Mouse (Mus musculus): ENCODE results near the gene Flt1. TPM values are rescaled to one million over a fixed set of nuclear protein-coding genes. Genes with fewer than 3 reads are reported as not detected.

Flt1 gene
- polyA plus RNA-seq, 1 experiment from 2014 or later, result 19.4 TPM

GRCm38 (mm10) chr5:147748081-147748581, 22.3 kb upstream of the Flt1 start:
- Histone ChIP-seq H3K27ac (no peak overlapping the region), H3K4me2 (peak overlapping the region; percentile 50), H3K9ac (no peak overlapping the region), H3K36me3 (no peaks in the 10 kb centered on the region), H3K9me3 (replicated peaks) (no peaks in the 10 kb centered on the region), H3K4me3 (replicated peaks) (peak overlapping the region; percentile 15; the same call in 1 of the 2 replicates), H3K4me1 (peaks cover 35% of the 10 kb centered on the region), H3K27me3 (peaks cover 63% of the 10 kb centered on the region)
- 3% methylated on average over 15 of the region's 15 CpGs for WGBS
- no peak for ATAC-seq (replicated peaks; ENCODE audit: low FRiP score)

GRCm38 (mm10) chr5:147744900-147745653, 19.3 kb upstream of the Flt1 start:
- Histone ChIP-seq H3K27ac (no peak overlapping the region), H3K4me3 (replicated peaks) (no peak overlapping the region), H3K27me3 (peaks cover 40% of the 10 kb centered on the region), H3K9me3 (replicated peaks) (no peaks in the 10 kb centered on the region), H3K36me3 (no peaks in the 10 kb centered on the region), H3K4me2 (no peak overlapping the region), H3K4me1 (peaks cover 13% of the 10 kb centered on the region), H3K9ac (no peak overlapping the region)
- 89% methylated on average over 21 of the region's 21 CpGs for WGBS
- ATAC-seq (replicated peaks; ENCODE audit: low FRiP score), result no peak

GRCm38 (mm10) chr5:147742468-147743111, 16.8 kb upstream of the Flt1 start:
- Histone ChIP-seq H3K36me3 (no peaks in the 10 kb centered on the region), H3K4me3 (replicated peaks) (no peak overlapping the region), H3K9ac (no peak overlapping the region), H3K4me1 (no peaks in the 10 kb centered on the region), H3K9me3 (replicated peaks) (no peaks in the 10 kb centered on the region), H3K27ac (no peak overlapping the region), H3K4me2 (no peak overlapping the region), H3K27me3 (peaks cover 16% of the 10 kb centered on the region)
- 85% methylated on average over 9 of the region's 9 CpGs for WGBS
- ATAC-seq (replicated peaks; ENCODE audit: low FRiP score), result no peak

DNA sequence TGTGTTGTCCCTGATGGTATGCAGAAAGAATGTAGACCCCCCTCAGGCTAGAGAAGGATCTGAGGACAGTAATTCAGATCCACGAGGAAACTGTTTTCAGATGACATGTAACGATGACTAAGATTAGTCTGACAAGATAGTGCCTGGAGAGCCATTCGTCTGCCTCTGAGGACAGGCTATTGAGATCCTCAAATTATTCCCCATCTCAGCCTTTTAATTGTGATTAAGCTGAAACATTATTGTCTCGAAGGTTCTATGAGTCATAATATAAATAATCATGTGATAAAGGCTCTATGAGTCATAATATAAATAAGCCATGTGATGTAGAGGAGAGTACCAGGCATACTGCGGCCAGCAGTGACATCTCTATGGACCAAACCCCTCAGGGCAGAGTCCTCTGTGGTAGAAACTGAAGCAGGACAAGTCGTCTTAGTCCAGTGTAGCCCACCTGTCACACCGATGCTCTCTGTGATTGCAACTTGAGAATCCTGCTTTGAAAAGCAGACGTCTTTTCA, 11.0 kb upstream of the Flt1 start:
- no peaks in the 10 kb centered on the region for H3K36me3 ChIP-seq
- 0 out of 2 replicates have a peak, but pooled peaks cover 5% of the 10 kb centered on the region for H3K27me3 ChIP-seq
- H3K4me1 ChIP-seq, result no peaks in the 10 kb centered on the region
- H3K9me3 ChIP-seq (replicated peaks), result no peaks in the 10 kb centered on the region
- no peak for ATAC-seq (replicated peaks; ENCODE audit: low FRiP score)
- H3K4me3 ChIP-seq (replicated peaks), result no peak overlapping the region
- H3K4me2 ChIP-seq, result no peak overlapping the region
- H3K27ac ChIP-seq, result no peak overlapping the region
- 73% methylated on average over 8 of the region's 8 CpGs for WGBS
- no peak overlapping the region for H3K9ac ChIP-seq

GRCm38 (mm10) chr5:147733682-147734081, 7.9 kb upstream of the Flt1 start:
- Histone ChIP-seq H3K27ac (no peak overlapping the region), H3K4me3 (replicated peaks) (no peak overlapping the region), H3K4me2 (no peak overlapping the region), H3K9ac (no peak overlapping the region), H3K4me1 (no peaks in the 10 kb centered on the region), H3K36me3 (no peaks in the 10 kb centered on the region), H3K27me3 (peaks cover 36% of the 10 kb centered on the region), H3K9me3 (replicated peaks) (no peaks in the 10 kb centered on the region)
- WGBS, result 97% methylated on average over 1 of the region's 1 CpGs
- no peak for ATAC-seq (replicated peaks; ENCODE audit: low FRiP score)

- Histone ChIP-seq H3K4me2 (no peak overlapping the region), H3K4me3 (replicated peaks) (no peak overlapping the region), H3K4me1 (no peaks in the 10 kb centered on the region), H3K9ac (no peak overlapping the region), H3K36me3 (no peaks in the 10 kb centered on the region), H3K27ac (no peak overlapping the region), H3K27me3 (peaks cover 43% of the 10 kb centered on the region), H3K9me3 (replicated peaks) (no peaks in the 10 kb centered on the region)
- ATAC-seq (replicated peaks; ENCODE audit: low FRiP score), result no peak
- 81% methylated on average over 5 of the region's 5 CpGs for WGBS
Measured at GRCm38 (mm10) chr5:147732926-147733325, 7.1 kb upstream of the Flt1 start.

DNA sequence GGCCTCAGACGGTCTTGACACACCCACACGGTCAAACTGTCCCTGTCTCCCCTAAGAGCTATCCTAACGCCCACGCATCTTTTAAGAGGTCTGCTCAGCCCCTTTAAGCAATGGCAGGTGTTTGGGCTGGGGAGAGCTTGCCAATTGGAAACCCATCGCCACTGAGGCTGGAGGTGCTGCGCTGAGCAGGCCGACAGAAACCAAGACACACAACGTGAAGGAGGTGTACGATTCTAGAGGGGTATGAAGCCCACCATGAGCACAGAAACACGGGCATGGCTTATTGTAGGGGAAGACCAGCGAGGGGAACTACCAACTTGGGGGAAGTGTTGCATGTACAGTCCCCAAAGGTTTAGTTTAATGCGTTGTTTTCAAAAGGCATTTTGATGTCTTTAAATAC, 1.7 kb upstream of the Flt1 start:
- Histone ChIP-seq H3K36me3 (no peaks in the 10 kb centered on the region), H3K9ac (no peak overlapping the region), H3K27me3 (peaks cover 92% of the 10 kb centered on the region), H3K4me1 (peaks cover 30% of the 10 kb centered on the region), H3K4me2 (no peak overlapping the region), H3K4me3 (replicated peaks) (no peak overlapping the region), H3K27ac (no peak overlapping the region), H3K9me3 (replicated peaks) (no peaks in the 10 kb centered on the region)
- WGBS, result 16% methylated on average over 12 of the region's 12 CpGs
- no peak for ATAC-seq (replicated peaks; ENCODE audit: low FRiP score)

DNA sequence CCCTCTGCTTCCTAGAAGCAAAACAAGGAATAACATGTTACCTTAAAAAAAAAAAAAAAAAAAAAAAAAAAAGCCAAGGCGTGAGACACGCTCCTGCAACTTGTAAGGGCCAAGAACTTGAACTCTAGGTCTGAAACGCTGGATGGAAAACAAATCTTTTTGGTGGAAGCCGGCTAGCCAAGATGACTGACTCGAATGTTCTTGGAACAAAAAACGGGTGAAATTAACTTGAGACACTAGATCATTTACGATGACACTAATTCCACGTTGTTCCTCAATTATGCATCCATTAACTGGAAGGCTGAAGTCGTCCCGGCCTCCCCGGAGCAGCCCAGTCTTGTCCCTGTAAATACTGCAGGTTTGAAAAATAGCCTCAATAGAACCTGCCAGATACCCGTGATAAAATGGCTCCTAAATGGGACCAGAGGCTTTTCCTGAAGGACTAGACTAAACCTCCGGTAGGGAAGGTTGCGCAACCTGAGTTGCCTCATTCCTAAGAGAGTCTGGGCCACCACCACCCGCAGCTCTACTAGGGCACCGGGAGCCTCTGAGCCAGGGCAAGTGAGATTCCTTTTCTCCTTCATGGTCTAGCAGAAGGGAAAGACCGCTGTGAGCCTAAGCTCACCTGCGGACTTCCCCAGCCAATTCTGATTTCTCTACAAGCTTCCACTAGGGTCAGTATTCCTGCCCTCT, 1.0 kb upstream of the Flt1 start:
- 2% methylated on average over 18 of the region's 18 CpGs for WGBS
- peaks cover 94% of the 10 kb centered on the region for H3K27me3 ChIP-seq

GRCm38 (mm10) chr5:147724945-147725830, 623 bp downstream of the Flt1 start:
- Histone ChIP-seq H3K9me3 (replicated peaks) (no peaks in the 10 kb centered on the region), H3K36me3 (no peaks in the 10 kb centered on the region), H3K27me3 (peaks cover 96% of the 10 kb centered on the region), H3K27ac (peak overlapping the region; percentile 38), H3K9ac (peak overlapping the region; percentile 34), H3K4me3 (replicated peaks) (peak overlapping the region; percentile 47), H3K4me2 (peak overlapping the region; percentile 76), H3K4me1 (peaks cover 30% of the 10 kb centered on the region)
- WGBS, result under 1% methylated on average over 69 of the region's 69 CpGs
- peak; percentile 76 for ATAC-seq (replicated peaks; ENCODE audit: low FRiP score)

More for the DNA sequence above, 1.0 kb upstream of the Flt1 start:
- Histone ChIP-seq H3K4me1 (peaks cover 30% of the 10 kb centered on the region), H3K9ac (no peak overlapping the region), H3K27ac (no peak overlapping the region), H3K36me3 (no peaks in the 10 kb centered on the region), H3K4me2 (peak overlapping the region; percentile 76), H3K4me3 (replicated peaks) (peak overlapping the region; percentile 47), H3K9me3 (replicated peaks) (no peaks in the 10 kb centered on the region)
- no peak for ATAC-seq (replicated peaks; ENCODE audit: low FRiP score)

GRCm38 (mm10) chr5:147724391-147724790, 1.4 kb downstream of the Flt1 start:
- no peak overlapping the region for H3K27ac ChIP-seq
- H3K4me3 ChIP-seq (replicated peaks), result peak overlapping the region; percentile 47
- H3K27me3 ChIP-seq, result peaks cover 96% of the 10 kb centered on the region
- H3K4me1 ChIP-seq, result peaks cover 30% of the 10 kb centered on the region
- under 1% methylated on average over 14 of the region's 14 CpGs for WGBS
- H3K4me2 ChIP-seq, result no peak overlapping the region
- H3K9ac ChIP-seq, result 0 out of 2 replicates have a peak overlapping the region, but pooled peaks have one; percentile 0
- H3K36me3 ChIP-seq, result no peaks in the 10 kb centered on the region
- no peak for ATAC-seq (replicated peaks; ENCODE audit: low FRiP score)
- H3K9me3 ChIP-seq (replicated peaks), result no peaks in the 10 kb centered on the region

DNA sequence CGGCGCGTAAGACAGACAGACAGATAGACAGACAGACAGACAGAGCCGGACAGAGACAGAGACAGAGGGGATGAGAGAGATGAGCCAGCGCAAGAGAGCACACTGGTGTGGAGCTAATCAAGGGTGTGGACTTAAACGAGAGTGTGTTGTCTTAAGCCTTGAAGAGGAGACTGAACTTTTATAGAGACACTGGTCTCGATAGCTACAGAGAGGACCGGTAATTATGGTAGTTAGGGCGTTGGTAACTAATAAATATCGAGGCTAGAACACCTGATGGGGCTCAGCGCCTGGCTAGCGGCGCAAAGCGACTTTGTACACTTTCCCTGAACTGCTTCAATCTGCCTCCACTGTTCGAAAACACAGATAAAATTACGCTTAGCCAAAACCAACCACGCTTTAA, 2.0 kb downstream of the Flt1 start:
- H3K4me1 ChIP-seq, result peaks cover 30% of the 10 kb centered on the region
- 0 out of 2 replicates have a peak overlapping the region, but pooled peaks have one; percentile 0 for H3K9ac ChIP-seq
- H3K9me3 ChIP-seq (replicated peaks), result no peaks in the 10 kb centered on the region
- WGBS, result 4% methylated on average over 17 of the region's 17 CpGs
- ATAC-seq (replicated peaks; ENCODE audit: low FRiP score), result no peak
- H3K4me2 ChIP-seq, result peak overlapping the region; percentile 13; the same call in 1 of the 2 replicates
- H3K36me3 ChIP-seq, result no peaks in the 10 kb centered on the region
- H3K27me3 ChIP-seq, result peaks cover 96% of the 10 kb centered on the region
- peak overlapping the region; percentile 47 for H3K4me3 ChIP-seq (replicated peaks)
- no peak overlapping the region for H3K27ac ChIP-seq

Measured in kidney, embryonic 15.5 days (tissue).